Mouse (Mus musculus): ENCODE measurements around the gene Ccin. TPM values are rescaled to one million over a fixed set of nuclear protein-coding genes. Genes with fewer than 3 reads are reported as not detected.

The Ccin gene
- not detected in 2 replicates for polyA plus RNA-seq (2012; rRNA removed)

GRCm38 (mm10) chr4:43983181-43983580 lies at the start of gene Ccin:
Gene Ccin, plus strand, starts transcription at chr4:43983483.

GRCm38 (mm10) chr4:43957292-43957845 lies 25.9 kb upstream of the Ccin start, which contains the start of gene Glipr2:
Gene Glipr2, plus strand, starts transcription at chr4:43957401.

GRCm38 (mm10) chr4:44004126-44004525 lies 20.8 kb downstream of the Ccin start, which contains the start of gene Clta:
Gene Clta, plus strand, starts transcription at chr4:44004452.

Other genes starting within 250 kb of the Ccin start
- gene Olfr159, start 212.5 kb upstream of the Ccin start, polyA plus RNA-seq (2012; rRNA removed) = not detected in 2 replicates
- gene Olfr156, start 159.6 kb upstream of the Ccin start, polyA plus RNA-seq (2012; rRNA removed) = not detected in 2 replicates
- not detected in 2 replicates for gene Olfr157, start 143.3 kb upstream of the Ccin start, polyA plus RNA-seq (2012; rRNA removed)
- 0.12 TPM in 1 of 2 replicates, not detected in the other for gene Olfr155, start 131.9 kb upstream of the Ccin start, polyA plus RNA-seq (2012; rRNA removed)
- gene Reck, start 108.0 kb upstream of the Ccin start, polyA plus RNA-seq (2012; rRNA removed) = 22.1 and 22.2 TPM in 2 replicates
- gene Glipr2, start 26.1 kb upstream of the Ccin start, polyA plus RNA-seq (2012; rRNA removed) = 11.8 and 13.2 TPM in 2 replicates
- 254 and 292 TPM in 2 replicates for gene Clta, start 21.0 kb downstream of the Ccin start, polyA plus RNA-seq (2012; rRNA removed)
- gene Gne, start 100.7 kb downstream of the Ccin start, polyA plus RNA-seq (2012; rRNA removed) = 15.3 and 19.0 TPM in 2 replicates